Mouse (Mus musculus) frontal cortex, postnatal 25 days (tissue): ENCODE data around the gene Ttll8.

Source experiments
- DNase-seq, 2 experiments: peaks; one replicate each; pipeline ENCODE4 v3.0.0; 2022; ENCODE audit warnings: low spot score in 2 of 2

The Ttll8 gene

DNA sequence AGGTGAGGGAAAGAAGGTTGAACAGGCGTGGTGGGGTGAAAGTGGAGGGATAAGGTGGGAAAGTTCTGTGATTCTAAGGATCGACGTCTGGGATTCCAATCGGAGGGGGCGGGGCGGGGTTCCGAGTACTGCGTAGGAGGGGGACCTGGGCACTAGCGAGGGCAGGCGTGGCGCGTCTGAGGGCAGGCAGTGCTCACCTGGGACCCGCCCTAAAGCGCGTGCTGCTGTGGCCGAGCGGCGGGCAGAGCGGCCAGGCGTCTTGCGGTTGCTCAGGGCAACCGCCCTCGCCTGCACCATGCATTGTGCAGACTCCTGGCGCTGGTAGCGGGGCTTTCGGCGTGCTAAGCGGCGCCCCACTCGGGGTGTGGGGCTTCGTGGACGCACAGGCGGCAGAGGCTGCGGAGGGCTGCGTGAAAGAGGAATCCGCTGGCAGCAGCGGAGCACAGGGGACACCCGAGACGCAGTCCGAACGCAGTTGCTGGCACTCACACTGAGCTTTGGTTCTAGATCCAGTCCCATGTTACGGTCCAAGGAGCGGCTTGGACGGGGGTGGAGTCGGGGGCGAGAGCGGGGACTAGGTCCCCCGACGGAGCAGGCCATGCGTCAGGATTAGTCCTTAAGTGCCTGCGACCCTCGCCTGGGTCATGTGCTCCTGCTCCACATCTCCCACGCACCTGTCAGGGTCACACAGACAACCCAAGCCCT, at the start of gene Ttll8:
Ttll8 (minus strand) TSS at position 51 of the 705 bp plus-strand sequence.
- DNase-seq: no peak

DNA sequence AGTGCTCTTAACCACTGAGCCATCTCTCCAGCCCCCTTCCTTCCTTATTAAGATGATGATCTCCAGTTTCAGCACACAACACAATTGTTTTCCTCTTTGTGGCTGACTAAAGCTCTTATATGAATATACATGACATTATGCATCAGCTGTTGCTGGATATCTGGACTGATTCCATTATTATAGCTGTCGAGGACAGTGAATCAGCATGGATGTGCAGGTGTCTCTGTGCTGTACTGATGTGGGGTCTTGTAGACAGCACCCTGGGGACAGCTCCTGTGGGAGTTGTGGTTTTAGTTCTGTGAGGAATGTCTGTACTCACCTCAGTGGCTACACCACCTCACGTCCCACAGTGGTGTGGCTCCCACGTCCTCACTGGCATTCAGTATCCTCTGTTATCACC, 47.0 kb upstream of the Ttll8 start:
- DNase-seq: no peak

DNA sequence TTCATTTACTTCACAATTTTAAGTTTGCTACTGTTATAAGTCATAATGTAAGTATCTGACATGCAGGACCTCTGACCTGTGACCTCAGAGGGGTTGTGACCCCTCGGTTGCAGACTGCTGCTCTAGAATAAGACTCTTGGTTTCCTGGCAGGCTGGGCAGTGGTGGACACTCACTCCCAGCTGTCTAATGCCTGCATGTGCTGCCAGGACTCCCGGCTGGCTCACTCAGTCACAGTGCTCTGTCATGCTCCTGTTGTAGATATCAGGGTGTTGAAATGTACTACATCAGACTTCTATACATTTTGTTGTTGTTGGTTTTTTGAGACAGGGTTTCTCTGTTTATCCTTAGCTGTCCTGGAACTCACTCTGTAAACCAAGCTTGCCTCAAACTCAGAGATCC, 46.1 kb upstream of the Ttll8 start:
- no peak for DNase-seq

DNA sequence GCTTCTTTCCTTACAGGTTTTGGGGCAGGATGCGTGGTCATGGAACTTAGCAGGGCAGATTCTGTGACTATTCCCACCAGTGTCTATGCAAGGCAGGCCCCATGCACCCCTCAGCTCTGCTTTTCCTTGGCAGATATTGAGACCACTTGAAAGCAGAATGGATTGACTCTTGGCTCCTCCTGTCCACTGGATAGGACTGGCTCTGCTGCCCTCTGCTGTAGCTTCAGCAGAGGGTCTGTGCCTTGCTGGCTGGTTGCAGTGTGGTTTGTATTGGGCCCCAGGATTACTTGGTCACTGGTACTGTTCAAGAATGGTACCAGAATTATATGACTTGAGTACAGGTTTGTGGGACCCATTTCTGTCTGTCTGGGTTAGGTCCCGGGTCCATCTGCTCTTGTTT, 44.9 kb upstream of the Ttll8 start:
- no peak for DNase-seq

DNA sequence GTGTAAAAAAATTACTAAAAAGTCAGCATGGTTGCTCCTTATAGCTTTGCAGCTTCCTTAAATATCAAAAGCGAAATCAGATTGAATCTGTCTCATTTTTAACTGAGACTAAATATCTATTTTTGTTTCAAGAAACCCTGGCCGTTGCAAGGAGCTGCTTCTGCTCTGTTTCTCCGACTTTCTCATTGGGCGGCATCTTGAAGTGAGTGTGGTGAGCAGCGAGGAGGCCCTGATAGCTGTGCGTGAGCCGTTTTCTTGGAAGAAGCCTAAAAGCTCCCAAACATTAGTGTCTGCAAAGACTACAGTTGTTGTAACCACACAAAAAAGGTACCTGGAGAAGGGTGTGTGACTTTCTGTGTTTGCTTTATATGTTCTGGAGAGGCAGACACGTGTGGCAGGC, 44.4 kb upstream of the Ttll8 start:
- DNase-seq: no peak

DNA sequence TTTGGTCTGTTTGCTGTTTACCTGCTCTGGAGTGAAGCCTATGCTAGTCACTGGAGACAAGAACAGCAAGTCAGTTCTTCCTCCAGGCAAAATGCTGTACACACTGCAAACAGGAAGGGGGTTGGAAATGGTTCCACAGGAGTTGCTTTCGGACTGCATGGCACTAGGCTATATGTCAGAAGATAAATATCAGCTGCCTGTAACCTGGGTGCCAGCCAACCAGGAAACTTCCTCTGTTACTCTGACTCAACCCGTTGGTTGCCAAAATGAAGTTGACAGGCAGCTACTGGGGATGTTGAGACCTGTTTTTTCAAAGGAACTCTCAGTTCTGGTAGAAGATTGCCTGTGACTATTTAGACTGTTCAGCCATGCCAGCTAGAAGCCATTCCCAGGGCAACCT, 35.0 kb upstream of the Ttll8 start:
- no peak for DNase-seq

DNA sequence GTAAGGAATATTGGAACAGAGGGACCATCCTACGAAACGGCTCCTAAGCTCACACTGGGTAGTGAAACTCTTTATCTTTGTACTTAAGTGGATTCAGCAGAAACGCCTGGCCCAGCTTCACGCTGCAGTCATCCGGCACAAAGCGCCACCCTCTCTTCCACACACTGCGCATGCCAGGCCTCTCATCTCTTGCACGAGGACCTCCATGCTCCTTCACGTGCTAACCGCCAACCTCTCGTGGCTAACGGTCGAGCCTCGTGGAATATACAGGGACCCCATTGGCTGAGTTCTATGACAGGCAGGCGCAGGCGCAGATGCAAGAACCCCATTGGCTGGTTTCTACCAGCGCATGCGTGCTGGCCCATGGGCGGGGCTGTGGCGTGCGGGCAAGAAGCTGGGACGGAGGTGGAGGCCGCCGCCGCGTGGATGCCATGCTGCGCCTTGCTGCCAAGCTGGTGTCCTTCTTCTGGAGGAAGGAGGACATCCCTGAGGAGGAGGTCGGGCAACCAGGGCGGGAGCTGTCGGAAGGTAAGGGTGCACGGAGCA, 28.4 kb upstream of the Ttll8 start, which contains the start of gene Mov10l1:
Mov10l1 (plus strand) TSS at position 376 of the 546 bp plus-strand sequence.
- no peak for DNase-seq

DNA sequence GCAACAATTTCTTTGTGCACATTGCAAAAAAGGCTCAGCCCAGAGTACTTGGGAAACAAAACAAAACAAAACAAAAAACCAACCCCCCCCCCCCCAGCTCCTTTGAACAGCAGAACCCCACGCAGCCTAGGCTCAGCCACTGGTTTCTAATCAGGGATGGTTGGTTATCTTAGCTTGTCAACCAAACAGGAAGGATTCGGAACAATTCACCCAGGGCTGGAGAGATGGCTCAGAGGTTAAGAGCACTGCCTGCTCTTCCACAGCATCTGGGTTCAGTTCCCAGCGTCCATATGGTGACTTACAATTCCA, 24.9 kb upstream of the Ttll8 start:
- no peak for DNase-seq

DNA sequence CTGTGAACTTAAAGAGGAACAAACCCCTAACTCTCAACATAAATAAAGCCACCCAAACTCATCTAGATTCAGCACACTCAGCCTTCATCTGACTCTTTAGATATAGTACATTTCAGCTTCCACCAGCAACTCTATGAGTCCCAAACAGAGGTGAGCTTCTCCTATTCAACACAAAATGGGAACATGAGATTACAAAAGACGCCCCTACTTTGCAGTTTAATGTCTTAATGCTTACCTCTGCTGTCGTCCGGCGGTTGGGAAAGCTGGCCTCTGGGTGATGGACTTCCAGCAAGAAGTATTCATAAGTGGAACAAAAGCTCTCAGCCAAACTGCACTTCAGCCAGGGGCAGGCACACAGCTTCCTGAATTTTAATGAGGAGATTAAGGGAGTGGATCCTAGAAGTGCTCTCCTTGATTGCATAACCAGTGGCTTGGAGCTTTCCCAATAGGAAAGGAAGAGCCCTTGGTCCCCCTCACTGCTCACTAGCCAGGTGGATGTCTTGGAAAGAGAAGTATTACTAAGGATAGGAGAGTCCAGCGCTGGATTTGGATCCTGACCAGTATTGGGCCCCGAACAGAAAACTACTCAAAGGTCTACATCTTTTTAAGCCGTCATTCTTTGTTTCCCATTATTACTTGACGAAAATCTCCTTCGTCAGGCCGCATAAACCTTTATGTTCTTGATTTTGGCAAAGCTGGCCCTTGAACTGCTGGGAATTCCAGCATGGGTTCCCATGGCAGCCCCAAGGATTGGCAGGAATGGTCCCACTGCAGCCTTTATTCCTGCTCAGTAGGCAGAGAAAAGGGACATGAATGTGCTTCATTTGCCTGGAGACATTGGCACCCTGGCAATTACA, 24.3 kb upstream of the Ttll8 start, which contains the start of gene Mlc1:
Mlc1 (minus strand) TSS at position 727 of the 857 bp plus-strand sequence.
- no peak for DNase-seq

DNA sequence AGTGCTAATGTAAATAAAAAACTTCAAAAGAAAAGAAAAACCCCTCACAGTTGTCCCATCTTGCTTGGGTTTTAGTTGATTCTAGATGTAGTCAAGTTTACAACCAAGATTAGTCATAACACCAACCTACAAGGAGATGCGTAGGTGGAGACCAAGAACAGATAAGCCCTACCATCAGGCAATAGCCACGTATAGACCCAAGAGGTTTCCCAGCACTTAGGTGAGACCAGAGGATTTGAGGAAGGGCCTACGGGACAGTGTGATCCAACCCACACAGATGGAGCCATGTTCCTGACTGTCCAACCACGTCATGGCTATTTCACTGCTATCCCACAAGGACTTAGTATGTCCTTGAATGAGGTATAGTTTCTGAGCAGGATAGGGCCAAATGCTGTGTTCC, 18.1 kb upstream of the Ttll8 start:
- no peak for DNase-seq

DNA sequence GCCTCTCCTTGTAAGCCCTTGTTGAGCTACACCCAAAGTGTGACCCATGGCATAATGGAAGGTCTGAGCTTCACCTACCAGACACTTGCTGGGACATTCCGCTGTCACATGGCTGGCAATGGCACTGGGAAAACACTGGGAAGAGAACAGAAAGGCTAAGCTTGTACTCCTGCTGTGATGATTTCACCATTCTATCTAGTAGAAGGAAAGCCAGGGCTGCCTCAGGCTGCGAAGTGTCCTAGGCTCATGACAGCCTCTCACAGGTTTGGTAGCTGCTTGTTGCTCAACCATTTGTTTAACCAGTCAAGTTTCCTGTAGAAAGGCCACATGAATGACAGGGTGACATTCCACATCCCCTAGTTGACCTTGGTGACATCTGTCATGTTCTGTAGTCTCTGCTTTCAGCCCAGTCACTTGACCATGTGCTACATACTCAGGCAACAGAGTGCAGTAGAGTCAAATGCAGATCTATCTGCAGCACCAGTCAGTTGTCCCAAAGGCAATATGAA, 9.9 kb upstream of the Ttll8 start:
- no peak for DNase-seq

DNA sequence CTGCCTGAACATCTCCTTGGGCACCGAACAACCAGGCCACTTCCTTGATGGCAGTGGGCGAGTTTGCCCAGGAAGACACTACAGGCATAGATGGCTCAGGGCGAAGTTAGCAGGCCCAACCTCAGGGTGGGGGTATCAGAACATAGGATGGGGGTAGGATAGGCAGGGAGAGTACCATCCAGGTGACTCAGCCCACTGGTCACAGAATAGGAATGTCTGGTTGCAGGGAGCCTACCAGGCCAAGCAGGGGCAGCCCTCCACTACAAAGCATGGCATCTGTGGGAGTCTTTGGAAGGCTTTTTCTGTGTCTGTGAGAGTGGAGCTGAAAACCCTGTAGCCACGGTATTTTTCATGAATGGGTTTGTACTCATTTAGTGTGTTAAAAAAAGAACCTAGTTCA, 3.3 kb upstream of the Ttll8 start:
- no peak for DNase-seq

DNA sequence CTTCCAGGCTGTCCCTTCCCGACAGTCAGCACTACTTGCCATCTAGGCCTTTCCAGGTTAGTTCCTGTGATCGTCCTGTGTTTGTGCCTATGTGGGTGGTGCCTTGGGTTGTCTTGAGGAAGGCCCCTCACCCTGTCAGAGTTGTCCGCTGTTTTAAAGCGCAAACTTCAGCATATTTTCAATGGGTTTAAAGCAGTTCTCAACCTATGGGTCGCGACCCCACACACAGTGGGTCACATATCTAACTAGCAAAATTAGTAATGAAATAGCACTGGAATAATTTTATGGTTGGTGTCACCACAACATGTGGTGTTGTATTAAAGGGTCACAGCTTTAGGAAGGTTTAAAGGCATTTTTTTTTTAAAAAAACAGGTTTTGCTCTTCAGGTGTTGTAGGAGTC, 1.1 kb upstream of the Ttll8 start:
- DNase-seq: no peak

DNA sequence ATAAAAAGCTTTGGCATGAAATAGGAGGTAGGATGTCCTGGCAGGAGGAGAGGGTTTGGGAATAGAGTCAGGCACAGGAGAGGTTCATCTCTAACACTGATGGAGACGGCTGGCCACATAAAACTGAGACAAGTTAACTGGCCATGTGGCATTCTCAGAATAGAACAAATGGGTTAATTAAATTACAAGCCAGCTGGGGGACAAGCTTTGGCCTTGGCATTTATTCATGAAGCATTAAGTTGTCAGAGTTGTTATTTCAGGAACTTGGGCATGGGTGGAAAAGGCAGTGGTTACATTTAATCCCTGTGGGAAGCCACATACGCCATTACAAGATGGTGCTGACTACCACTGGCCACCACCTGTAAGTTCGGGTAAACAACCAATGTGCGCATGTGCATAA, 3.0 kb downstream of the Ttll8 start:
- no peak for DNase-seq

DNA sequence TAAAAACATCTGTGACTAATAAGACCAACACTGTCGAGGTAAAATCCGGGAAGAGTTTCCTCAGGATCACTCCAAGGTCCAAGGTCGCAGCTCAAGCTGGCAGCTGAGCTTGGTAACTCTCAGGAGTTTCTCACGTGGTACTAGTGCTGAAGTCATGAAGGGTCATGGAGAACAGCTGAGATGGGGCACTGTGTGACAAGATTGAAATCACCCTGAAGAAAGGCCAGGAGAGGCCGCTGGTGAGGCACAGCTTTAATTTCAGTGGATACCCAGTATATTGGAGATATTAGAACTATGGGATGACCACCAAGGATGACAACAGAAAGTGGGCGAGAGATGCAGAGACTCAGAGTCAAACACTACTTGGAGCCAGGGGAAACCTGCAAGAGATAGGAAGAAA, 7.4 kb downstream of the Ttll8 start:
- DNase-seq: no peak

DNA sequence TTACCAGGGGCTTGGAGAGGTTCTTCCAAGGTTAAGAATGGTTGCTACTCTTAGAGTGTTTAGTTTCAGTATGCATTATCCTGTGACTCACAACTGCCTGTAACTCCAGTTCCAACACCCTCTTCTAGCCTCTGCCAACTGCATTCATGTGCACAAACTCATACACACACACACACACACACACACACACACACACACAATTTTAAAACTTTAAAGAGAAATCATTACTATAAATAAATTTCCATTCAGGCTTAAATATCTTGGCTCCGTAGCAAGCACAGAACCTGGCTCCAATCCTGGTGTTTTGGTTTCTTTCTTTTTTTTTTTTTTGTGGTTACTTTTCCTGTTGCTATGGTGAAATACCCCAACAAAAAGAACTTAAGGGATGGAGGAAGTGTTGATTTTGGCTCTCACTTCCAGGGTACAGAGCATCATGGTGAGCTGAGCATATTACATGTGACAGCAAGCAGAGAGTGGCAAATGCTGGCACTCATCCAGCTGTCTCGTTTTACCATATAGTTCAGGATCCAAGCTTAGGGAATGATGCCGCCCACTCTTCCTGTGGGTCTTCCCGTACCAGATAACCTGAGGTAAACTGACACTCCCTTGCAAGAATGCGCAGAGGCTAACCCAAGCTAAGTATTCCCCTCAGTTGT, 10.2 kb downstream of the Ttll8 start:
- no peak for DNase-seq

DNA sequence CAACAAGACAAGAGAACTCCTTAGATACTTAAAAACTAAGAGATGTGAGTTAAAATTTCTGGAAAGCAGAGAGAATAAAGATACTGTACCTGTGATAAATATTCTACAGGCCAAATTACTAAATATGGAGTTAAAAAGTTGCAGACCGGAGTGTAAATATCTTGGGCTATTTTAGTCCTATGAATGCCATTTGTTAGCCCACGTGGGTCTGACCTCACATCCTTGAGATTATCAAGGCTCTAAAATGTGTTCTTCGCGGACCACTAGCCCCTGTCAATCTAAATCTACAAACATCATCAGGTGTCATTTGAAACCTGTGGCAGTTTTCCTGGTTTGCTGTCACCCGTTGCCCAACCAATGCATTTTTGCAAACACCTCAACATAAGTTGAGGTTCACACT, 11.4 kb downstream of the Ttll8 start:
- no peak for DNase-seq

DNA sequence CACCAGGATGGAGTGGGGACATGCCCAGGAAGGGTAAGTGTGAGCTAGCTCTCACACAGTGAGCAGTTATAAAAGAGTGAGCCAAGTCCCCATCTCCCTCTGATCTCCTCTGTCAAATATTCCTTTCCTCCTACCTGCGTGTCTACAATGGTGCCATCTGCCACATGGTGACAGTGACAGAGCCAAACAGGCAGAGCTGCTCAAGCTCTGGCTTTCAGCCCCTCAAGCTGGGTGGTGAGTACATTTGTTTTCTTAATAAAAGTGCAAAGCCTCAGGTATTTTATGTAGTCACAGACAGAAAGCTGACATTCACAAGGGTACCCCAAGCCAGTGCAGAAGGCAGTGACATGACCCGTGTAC, 16.9 kb downstream of the Ttll8 start:
- DNase-seq: no peak

DNA sequence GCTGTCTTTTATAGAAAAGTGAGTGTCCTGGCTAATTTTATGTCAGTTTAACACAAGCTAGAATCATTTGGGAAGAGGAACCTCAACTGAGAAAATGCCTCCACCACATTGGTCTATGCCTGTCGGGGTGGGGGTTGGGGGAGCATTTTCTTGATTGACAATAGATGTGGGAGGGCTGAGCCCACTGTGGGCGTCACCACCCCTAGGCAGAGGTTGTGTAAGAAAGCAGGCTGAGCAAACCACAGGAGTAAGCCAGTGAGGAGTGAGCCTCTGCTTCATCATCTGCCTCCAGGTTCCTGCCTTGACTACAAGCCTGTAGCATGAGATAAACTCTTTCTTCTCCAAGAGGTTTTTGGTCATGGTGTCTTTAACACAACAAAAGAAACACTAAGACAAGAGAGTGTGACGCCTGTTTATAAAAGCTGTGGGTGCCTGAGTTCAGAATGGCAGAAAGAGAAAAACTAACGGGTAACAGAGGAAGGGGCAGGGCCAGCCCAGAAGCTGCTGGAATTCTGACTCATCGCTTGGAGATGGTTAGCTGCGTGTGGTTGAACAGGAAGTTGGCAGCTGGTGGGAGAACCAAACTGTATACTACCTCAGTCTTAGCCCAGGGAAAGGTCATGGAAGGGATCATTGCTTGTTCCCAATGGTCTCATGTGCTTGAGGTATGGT, 17.5 kb downstream of the Ttll8 start:
- no peak for DNase-seq

DNA sequence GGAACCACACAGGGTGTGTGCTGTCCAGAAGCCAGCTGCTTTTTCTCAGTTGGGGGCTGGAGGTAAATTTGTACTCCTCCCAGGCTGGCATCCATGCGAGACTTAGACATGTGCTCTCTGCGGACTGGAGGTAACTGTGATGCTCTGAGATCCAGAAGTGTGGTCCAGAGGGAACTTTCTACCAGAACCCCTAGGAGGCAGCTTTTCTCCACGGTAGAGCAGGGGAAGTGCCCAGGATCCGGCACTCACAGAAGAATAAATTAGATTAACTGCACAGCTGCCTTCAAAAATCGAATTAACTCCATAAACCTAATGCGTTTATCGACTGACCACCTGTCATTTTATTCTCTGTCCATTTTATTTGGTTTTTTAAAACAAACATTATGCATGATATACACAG, 20.1 kb downstream of the Ttll8 start:
- DNase-seq: no peak

DNA sequence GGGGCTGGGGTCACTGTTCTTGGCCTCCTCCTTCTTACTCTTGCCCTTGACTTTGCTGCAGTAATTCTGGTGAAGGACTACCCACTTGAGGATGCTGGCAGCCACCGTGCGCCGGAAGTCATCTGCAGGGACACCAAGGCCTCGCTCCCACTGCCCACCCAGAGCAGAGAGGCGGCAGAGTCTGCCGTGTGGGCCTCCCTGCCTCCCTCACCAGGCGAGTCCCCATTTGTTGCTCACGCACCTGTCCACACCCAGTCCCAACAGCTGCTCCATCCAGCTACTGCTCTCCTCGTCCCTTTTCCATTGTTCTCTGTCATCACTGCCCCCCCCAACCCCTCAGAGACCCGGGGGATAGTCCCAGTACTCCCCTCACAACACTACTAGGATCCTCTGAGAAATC, 21.6 kb downstream of the Ttll8 start:
- DNase-seq: no peak

DNA sequence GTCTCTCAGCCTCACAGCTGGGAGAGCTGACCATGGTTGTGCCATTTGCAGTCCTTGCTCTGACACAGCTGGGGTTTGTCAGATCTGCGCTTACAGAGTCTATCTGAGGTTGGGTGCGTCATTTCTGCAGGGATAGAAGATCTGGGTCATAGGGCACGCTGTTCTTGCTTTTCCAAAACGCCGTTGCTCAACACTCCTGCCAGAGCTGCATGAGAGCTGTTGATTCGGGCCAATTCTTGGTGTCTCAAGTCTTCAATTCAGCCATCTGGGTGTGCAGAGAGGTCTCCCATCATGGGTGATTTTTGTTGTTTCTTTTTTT, 32.3 kb downstream of the Ttll8 start:
- no peak for DNase-seq
